Mouse (Mus musculus): ENCODE measurements at regions not wholly inside any gene's neighbourhood (a gene's known extent, or its start where the extent isn't known, plus 50 kb on each side); places are given as distances from the start of the nearest gene placed in this dataset.
A peak's percentile ranks its signal among the peaks of the same experiment; 100 is the strongest.
"Not testable (repeated sequence)": the region's sequence is repeated elsewhere in the genome, so short reads cannot be mapped to it uniquely, and the experiment has no call there.

DNA sequence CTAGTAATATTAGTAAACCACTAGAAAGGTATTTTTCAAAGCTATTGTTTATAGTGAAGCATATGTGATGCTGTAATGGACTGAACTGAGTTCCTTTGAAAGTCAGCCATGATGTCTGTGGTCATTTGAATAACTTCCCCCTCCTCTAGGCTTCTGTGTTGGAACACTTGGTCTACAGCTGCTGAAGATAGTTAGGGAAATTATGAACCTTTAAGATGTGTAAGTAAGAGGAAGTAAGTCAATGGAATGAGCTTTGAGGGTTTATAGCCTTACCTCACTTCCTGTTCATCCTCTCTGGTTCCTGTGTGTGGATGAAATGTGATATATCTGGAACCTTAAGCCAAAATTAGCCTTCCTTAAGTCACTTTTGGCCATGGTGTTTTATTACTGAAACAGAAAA is 145.7 kb upstream of the Tmem229a start:
- no peak for DNase-seq

DNA sequence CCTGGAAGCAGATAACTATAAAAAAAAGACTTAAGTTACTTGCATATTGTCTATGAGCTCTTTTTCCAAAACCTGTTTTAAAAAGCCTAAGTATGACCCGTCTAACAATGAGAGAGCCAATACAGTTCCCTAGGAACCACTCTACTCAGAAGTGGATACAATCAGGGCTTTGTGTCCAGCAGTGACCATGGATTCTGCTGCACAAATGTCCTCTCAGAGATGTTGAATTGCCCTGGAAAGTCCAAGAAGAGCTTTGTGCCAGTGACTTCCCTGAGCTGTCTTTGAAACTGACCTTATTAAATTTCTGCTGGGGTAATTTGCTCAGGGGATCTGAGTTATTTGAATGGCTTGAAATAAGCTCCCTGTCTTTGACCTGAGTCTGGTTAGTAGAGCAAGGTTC is 131.1 kb upstream of the Tmem229a start:
- DNase-seq: peak; percentile 8

DNA sequence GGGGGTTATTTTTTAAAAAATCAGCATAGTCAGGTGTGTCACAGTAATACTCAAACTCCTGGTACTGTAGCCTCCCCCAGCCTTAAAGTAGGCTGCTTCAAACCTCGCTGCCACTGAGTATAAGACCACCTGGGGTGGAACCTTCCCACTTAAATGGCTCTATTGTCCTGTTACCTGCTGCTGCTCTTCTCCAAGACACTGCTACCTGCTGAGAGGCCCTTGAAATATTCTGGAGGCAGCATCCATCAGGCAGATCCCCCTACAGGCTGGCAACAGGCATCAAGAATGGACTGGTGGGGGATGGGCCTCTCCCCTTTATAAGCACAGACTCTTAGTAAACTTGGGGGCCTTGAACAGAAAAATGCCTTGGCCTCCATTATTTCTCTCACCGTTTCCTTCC is 129.8 kb upstream of the Tmem229a start:
- DNase-seq: no peak

DNA sequence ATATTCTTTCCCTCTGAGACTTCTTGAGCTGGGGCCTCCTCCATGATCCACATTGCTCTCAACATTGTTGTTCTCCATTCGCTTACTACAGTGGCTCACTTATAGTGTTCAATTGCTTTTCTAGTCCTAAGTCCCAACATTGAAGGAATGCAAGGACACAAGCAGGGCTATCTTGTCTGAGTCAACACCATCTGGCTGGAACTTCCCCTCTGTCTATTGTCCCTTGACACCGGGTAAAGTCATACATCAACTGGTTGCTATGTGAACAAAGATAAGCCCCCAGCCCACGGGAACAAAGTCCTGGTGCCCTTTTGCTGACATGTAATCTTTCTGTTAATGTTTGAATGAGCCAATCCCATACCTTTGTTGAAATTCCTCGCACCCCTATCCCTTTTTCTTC is 129.2 kb upstream of the Tmem229a start:
- not testable (repeated sequence) for DNase-seq

DNA sequence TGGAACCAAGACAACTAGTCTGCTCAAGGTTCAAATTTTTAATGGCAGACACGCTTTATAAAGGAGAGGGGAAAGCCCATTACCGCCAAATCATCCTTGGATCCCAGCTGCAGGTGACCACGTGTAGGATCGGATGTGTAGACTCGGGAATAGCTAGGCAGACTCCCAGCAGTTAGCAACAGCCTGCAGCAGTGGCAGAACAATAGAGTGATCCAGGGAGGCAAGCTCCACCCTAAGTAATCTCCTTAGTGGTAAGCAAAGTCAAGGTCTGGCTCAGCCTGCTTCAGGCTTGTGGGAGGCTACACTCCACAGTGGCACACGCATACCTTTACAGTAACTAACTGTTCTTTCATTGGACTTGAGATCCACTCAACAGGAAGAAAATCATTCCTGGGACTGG is 109.8 kb upstream of the Tmem229a start:
- no peak for DNase-seq

DNA sequence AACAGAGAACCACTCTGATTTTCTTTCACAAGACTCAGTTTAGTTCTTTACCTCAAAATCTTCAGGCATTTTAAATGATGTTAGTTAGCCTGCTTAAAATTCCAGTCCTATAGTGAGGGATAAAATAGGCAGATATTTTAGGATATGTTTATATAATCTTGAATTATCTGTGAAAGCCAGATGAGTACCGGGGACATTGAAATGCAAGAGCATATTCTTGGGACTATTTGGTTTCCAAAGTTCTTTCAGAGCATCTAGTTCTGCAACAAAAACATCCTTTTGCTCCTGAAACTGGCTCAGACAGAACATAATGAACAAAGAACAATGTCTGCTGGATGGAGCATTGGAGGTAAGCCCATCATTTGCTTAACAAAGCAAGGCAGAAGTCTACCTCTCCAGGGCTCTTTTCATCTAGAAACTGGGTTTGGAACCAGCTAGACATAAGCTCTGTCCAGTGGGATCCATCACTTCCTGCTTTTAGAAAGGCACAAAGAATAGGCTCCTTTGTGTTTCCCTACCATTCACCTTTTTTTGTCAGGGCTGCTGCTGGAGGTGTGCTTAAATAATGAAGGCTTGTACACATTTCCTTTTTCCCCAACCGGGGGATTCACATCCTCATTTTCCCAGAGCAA is 76.9 kb upstream of the Tmem229a start:
- no peak for DNase-seq

DNA sequence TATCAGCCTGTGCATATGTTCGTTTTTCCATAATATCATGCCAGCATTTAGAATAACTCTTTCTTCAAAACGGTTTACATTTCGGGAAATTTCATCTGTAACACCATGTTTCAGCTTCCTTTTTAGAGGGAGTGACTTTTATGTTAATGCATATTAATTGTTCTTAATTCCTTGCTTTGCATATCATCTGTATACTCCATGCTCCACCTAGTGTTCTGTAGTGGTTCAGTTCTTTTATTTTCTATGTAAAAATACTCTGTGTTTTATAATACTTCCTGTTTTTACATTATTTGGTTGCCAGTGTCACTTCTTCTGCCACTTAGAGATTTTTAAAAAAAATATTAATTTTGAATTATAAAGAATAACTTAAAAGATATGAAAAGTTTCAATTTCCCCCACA is 70.9 kb upstream of the Tmem229a start:
- DNase-seq: no peak

DNA sequence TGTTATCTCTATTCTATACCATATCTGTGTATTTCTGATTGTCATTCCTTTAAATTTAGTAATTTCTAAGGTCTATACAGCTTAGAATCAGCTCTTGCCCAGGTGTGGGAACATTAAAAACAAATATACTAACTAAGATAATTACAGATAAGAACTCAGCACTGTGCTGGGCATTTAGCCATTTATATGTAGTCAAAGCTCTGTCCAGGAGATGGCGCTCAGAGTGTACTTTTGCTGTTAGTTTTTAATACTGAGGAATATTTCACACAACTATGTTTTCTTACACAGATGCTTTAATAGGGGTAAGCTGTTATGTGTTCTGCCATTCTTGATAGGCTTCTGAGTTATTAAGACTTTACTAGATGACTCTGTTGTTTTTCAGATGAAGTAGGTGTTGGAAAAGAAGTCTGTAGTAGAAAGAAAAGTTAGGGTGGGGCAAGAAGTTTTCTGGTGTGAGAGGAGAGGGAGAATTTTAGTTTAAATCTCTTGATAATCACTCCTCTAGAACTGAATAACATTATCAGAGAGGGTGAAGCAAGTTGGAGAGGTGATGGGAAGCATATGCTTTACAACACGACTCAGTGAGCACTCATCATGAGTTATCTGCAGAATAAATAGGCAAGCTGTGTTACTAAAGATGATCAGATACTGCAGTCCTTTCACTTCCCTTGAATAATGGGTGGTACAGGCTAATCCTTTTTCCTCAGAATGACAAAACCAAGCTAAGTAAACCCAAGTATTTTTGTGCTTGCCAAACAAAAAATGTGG is 64.1 kb upstream of the Tmem229a start:
- DNase-seq: peak; percentile 27

DNA sequence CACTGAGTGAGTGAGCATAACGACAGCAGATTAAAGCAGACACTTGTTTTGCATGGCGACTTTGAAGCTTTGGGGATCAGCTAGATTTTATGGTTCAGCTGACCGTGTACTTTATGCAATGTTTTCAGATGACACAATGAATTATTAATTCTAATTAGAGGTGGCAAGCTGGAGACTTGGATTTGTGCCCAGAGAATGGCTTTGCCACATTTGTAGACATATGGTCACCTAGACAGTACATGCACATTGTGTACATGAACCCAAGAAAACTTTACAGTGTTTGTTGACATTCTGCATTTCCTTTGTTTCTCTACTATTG is 57.1 kb upstream of the Tmem229a start:
- no peak for DNase-seq

DNA sequence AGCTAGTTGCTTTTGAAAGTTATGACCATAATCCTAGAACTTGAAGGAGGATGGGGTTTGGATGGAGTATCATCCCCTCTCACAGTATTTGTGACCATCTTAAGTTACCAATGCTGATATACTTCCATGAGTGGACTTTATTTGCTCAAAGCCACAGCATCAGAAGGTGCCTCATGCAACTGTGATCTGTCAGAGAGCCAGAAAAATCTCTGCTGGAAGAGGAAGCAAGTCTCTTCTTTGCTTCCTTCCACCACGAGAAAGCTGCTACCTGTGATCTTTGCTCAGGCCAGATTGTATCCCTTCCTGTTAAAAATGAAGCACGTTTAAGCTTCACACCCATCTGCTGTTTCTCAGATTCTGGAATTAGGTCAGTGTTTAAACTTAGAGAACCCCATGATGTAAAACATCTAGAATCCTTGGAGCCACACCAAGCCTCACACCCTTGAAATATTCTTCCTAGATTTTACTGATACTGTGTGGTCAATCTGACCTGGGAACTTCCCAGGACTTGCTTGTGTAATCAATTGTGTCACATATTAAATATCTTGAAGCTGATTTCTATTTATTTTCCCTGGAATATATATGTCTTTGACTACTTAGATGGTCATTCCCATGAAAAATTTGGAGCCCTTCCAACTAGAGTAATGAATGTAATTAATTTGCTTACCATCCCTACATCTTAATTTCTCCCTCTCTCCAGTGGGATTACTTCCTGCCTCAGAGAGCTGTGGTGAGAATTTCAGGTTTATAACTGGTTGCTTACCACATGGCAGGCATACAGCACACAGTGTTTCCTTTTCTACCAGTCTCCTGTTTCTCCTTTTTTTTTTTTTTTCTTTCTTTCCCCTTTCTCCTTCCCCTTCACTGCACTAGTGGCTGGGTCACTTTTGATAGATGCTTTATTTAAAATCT is 56.5 kb upstream of the Tmem229a start:
- DNase-seq: no peak

DNA sequence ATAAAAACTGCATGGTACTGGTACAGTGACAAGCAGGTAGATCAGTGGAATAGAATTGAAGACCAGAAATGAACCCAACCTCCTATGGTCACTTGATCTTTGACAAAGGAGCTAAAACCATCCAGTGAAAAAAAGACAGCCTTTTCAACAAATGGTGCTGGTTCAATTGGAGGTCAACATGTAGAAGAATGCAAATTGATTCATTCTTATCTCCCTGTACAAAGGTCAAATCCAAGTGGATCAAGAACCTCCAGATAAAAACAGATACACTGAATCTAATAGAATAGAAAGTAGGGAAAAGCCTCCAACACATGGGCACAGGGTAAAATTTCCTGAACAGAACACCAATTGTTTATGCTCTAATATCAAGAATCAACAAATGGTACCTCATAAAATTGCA is 52.8 kb upstream of the Tmem229a start:
- DNase-seq: not testable (repeated sequence)

Measured in right cerebral cortex, adult 18-20 months (tissue).